9 mouse cellular contexts compared by ENCODE assay signal in the genomic region with DNA sequence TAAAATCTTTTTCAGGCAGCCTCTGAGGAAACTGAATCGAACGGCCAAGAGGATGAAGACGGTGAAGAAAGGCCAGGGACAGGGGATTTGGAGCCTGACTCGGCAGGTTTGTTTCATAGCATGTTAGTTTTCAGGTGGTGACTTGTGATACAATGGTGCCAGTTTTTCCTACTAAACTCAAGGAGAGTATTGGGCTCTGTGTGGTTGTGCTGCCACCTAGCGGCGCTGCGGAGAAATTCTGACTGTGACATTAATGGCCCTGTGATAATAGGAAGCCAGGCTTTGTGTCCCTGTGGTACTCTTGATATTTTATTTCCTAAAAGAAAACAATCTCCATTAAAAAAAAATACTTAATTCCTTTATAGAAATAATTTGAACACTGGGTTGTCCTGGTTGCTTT.
A peak's percentile ranks its signal among the peaks of the same experiment; 100 is the strongest.
DNase-seq lines count a peak whose midpoint lies in the region; ATAC-seq and TF ChIP-seq lines count a peak whose summit lies in the region.
"Had no signal": no experiment of that assay in that cellular context is flagged by ENCODE, and none has a peak within 500 bp of the region (broad histone marks: within the 10 kb centered on the region; RNA-seq: fewer than 3 reads in every experiment).

No protein-coding gene starts in this region.

- WGBS in liver, embryonic 14.5 days (ENCODE audit: insufficient replicate concordance) = 8% methylated on average over 7 of the region's 7 CpGs
- WGBS in olfactory bulb, adult 2 months = 4% methylated on average over 7 of the region's 7 CpGs

- peak; percentile 82 for TF ChIP-seq CTCF in liver, embryonic 14.5 days (IDR thresholded peaks at IDR 0.05; ENCODE audit: low read depth)
- TF ChIP-seq CTCF in olfactory bulb, adult 2 months (IDR thresholded peaks at IDR 0.05; ENCODE audit: insufficient read depth, low read depth, low read length) = 0 out of 2 replicates have a peak, but pooled peaks have one; percentile 32

- ATAC-seq in liver, embryonic 14.5 days (ENCODE audit: insufficient read depth) = no peak

- no peak for TF ChIP-seq EP300 in liver, embryonic 14.5 days (IDR thresholded peaks at IDR 0.05; ENCODE audit: low read depth)

- no peaks in the 10 kb centered on the region for H3K9me3 ChIP-seq in liver, embryonic 14.5 days (ENCODE audit: control insufficient read depth, low read length)

- DNase-seq in A20 (ENCODE audit: low read depth, low spot score) = peak; percentile 45
- DNase-seq in adrenal gland, adult 18-20 months (ENCODE audit: low spot score in 2 of 2) = peak; percentile 78 to 81
- DNase-seq in embryo, embryonic 10 days (ENCODE audit: low spot score) = peak; percentile 84
- peak; percentile 61 for DNase-seq in gastrocnemius, postnatal 14 days
- peak; percentile 74 to 76 for DNase-seq in kidney, postnatal 25 days
- DNase-seq in liver, embryonic 14.5 days (ENCODE audit: low read depth in 3 of 3, low spot score in 3 of 3) = peak in 2 of 3 experiments; percentile 3 to 13
- peak; percentile 56 for DNase-seq in thymus, postnatal 14 days

- H3K27ac ChIP-seq in liver, embryonic 14.5 days = no peak overlapping the region
- no peak overlapping the region for H3K27ac ChIP-seq in olfactory bulb, adult 2 months (ENCODE audit: insufficient read depth, low read depth, low read length)

- no peak overlapping the region for H3K4me3 ChIP-seq in liver, embryonic 14.5 days (ENCODE audit: insufficient read depth in 1 of 2, low read depth in 2 of 2, low read length in 2 of 2)
- H3K4me3 ChIP-seq in olfactory bulb, adult 2 months (ENCODE audit: insufficient read depth, low read depth, low read length) = no peak overlapping the region
- H3K4me3 ChIP-seq: erythroblast, embryonic 14.5 days had no signal

- intact Hi-C loops in gastrocnemius, postnatal 14 days (cut with DNase I; ENCODE audit: low total_unique reads) = loop anchor here (5.0 kb wide), 1 partner anchor 319 kb away; no protein-coding TSS in a partner anchor

- H3K27me3 ChIP-seq in liver, embryonic 14.5 days (ENCODE audit: control insufficient read depth, insufficient read depth, low read length) = no peaks in the 10 kb centered on the region

- H3K36me3 ChIP-seq in liver, embryonic 14.5 days (replicated peaks; ENCODE audit: control insufficient read depth, insufficient read depth, low read depth) = no peaks in the 10 kb centered on the region

- no peak for TF ChIP-seq POLR2A in olfactory bulb, adult 2 months (IDR thresholded peaks at IDR 0.05; ENCODE audit: insufficient read depth, low read depth, low read length)

- no peak overlapping the region for H3K4me2 ChIP-seq in liver, embryonic 14.5 days (ENCODE audit: low read depth)

- no peaks in the 10 kb centered on the region for H3K4me1 ChIP-seq in liver, embryonic 14.5 days (replicated peaks; ENCODE audit: control insufficient read depth in 2 of 2, insufficient read depth in 2 of 2, low read length in 1 of 2)
- H3K4me1 ChIP-seq in olfactory bulb, adult 2 months (ENCODE audit: control insufficient read depth, insufficient read depth, low read length) = 0 out of 2 replicates have a peak, but pooled peaks cover 2% of the 10 kb centered on the region

- H3K9ac ChIP-seq in liver, embryonic 14.5 days (replicated peaks) = no peak overlapping the region

Comparison
In these comparisons a context has a peak if more than half of its experiments do, and no peak if none do; other contexts are left out.
1. DNase-seq: peak in every context shown above with its lines; median percentile 84 in embryo, embryonic 10 days; 80 in adrenal gland, adult 18-20 months; 75 in kidney, postnatal 25 days; 61 in gastrocnemius, postnatal 14 days; 56 in thymus, postnatal 14 days; 45 in A20; 8 in liver, embryonic 14.5 days.